Mouse (Mus musculus) heart, embryonic 16.5 days (tissue): Measurements from ENCODE around the gene Rpl34. TPM values are rescaled to one million over a fixed set of nuclear protein-coding genes. Genes with fewer than 3 reads are reported as not detected.

ENCODE experiments used
- ATAC-seq: fragments of 200-750 bp; cut with Nextera tagmentation; replicated peaks from 2 replicates; pipeline ENCODE4 v1.8.0; 2017; ENCODE audit warnings: moderate number of reproducible peaks; ENCODE audit not compliant: insufficient read depth, low FRiP score; ENCODE audit errors: extremely low read depth
- H3K27ac ChIP-seq: fragments of 300-500 bp; sonication (generic); 2 replicates; pipeline ENCODE4 v1.5.1; 2014; ENCODE audit warnings: mild to moderate bottlenecking, low read length, control low read depth, moderate library complexity
- H3K27me3 ChIP-seq: fragments of 300-500 bp; sonication (generic); 2 replicates; pipeline ENCODE4 v1.6.1; 2014; ENCODE audit warnings: low read length, mixed read lengths; ENCODE audit not compliant: control insufficient read depth, insufficient read depth
- H3K36me3 ChIP-seq: fragments of 300-500 bp; sonication (generic); 2 replicates; pipeline ENCODE4 v1.6.1; 2014; ENCODE audit not compliant: control insufficient read depth, insufficient read depth
- H3K4me1 ChIP-seq: fragments of 300-500 bp; sonication (generic); 2 replicates; pipeline ENCODE4 v1.6.1; 2014; ENCODE audit warnings: low read length, mixed read lengths; ENCODE audit not compliant: control insufficient read depth, insufficient read depth
- H3K4me2 ChIP-seq: fragments of 300-500 bp; sonication (generic); 2 replicates; pipeline ENCODE4 v1.6.1; 2014; ENCODE audit warnings: low read depth, mild to moderate bottlenecking, control low read depth, low read length
- H3K4me3 ChIP-seq: fragments of 300-500 bp; sonication (generic); 2 replicates; pipeline ENCODE4 v1.5.1; 2014; ENCODE audit warnings: mild to moderate bottlenecking, control low read depth, low read length
- H3K9ac ChIP-seq: fragments of 300-500 bp; sonication (generic); 2 replicates; pipeline ENCODE4 v1.6.1; 2014; ENCODE audit warnings: low read length, control low read depth
- H3K9me3 ChIP-seq: fragments of 300-500 bp; sonication (generic); replicated peaks from 2 replicates; pipeline ENCODE4 v1.6.1; 2016; ENCODE audit warnings: low read length; ENCODE audit not compliant: control insufficient read depth
- WGBS: fragments of 180-500 bp; shearing (Covaris S2); extraction: QIAGEN DNeasy Blood & Tissue Kit; methylation state at CpG from one replicate; pipeline ENCODE4 v1.1.7; 2014; 5-methylcytosine and 5-hydroxymethylcytosine counted together
- polyA plus RNA-seq: library from polyadenylated mRNA; unstranded; fragments of >200 nt; fragmentation: Nextera tagmentation; extraction: Ambion mirVana; gene quantifications from 2 replicates; pipeline ENCODE4 v1.2.1, GENCODE M21; 2015

Gene Rpl34
- polyA plus RNA-seq, 1 experiment from 2014 or later = 445 TPM

GRCm38 (mm10) chr3:130684276-130685013 lies 45.8 kb downstream of the Rpl34 start:
- Histone ChIP-seq H3K27me3 (0 out of 2 replicates have a peak, but pooled peaks cover 3% of the 10 kb centered on the region), H3K9ac (no peak overlapping the region), H3K4me3 (no peak overlapping the region), H3K4me2 (no peak overlapping the region), H3K27ac (no peak overlapping the region), H3K36me3 (no peaks in the 10 kb centered on the region), H3K9me3 (no peaks in the 10 kb centered on the region), H3K4me1 (no peaks in the 10 kb centered on the region)
- ATAC-seq = no peak
- 84% methylated on average over 9 of the region's 9 CpGs for WGBS

GRCm38 (mm10) chr3:130683836-130684235 lies 46.4 kb downstream of the Rpl34 start:
- 60% methylated on average over 8 of the region's 8 CpGs for WGBS
- Histone ChIP-seq H3K9me3 (no peaks in the 10 kb centered on the region), H3K27ac (no peak overlapping the region), H3K4me2 (no peak overlapping the region), H3K27me3 (0 out of 2 replicates have a peak, but pooled peaks cover 3% of the 10 kb centered on the region), H3K9ac (no peak overlapping the region), H3K4me3 (no peak overlapping the region), H3K4me1 (no peaks in the 10 kb centered on the region), H3K36me3 (no peaks in the 10 kb centered on the region)
- no peak for ATAC-seq

GRCm38 (mm10) chr3:130682183-130682582 lies 48.0 kb downstream of the Rpl34 start:
- Histone ChIP-seq H3K4me2 (no peak overlapping the region), H3K9ac (no peak overlapping the region), H3K4me1 (no peaks in the 10 kb centered on the region), H3K27me3 (0 out of 2 replicates have a peak, but pooled peaks cover 3% of the 10 kb centered on the region), H3K36me3 (no peaks in the 10 kb centered on the region), H3K9me3 (no peaks in the 10 kb centered on the region), H3K4me3 (no peak overlapping the region), H3K27ac (no peak overlapping the region)
- no peak for ATAC-seq
- WGBS = 79% methylated on average over 9 of the region's 9 CpGs

GRCm38 (mm10) chr3:130681226-130681625 lies 49.0 kb downstream of the Rpl34 start:
- Histone ChIP-seq H3K4me2 (no peak overlapping the region), H3K9ac (no peak overlapping the region), H3K9me3 (no peaks in the 10 kb centered on the region), H3K27ac (no peak overlapping the region), H3K27me3 (0 out of 2 replicates have a peak, but pooled peaks cover 3% of the 10 kb centered on the region), H3K36me3 (no peaks in the 10 kb centered on the region), H3K4me1 (no peaks in the 10 kb centered on the region), H3K4me3 (no peak overlapping the region)
- no peak for ATAC-seq
- WGBS = 77% methylated on average over 2 of the region's 2 CpGs

- Histone ChIP-seq H3K4me2 (no peak overlapping the region), H3K36me3 (no peaks in the 10 kb centered on the region), H3K27me3 (0 out of 2 replicates have a peak, but pooled peaks cover 3% of the 10 kb centered on the region), H3K4me1 (no peaks in the 10 kb centered on the region), H3K27ac (no peak overlapping the region), H3K9me3 (no peaks in the 10 kb centered on the region), H3K4me3 (no peak overlapping the region), H3K9ac (no peak overlapping the region)
- ATAC-seq = no peak
- 92% methylated on average over 19 of the region's 19 CpGs for WGBS
Observed at GRCm38 (mm10) chr3:130677671-130678460, 52.3 kb downstream of the Rpl34 start.

Other genes starting within 250 kb of the Rpl34 start
- not detected in 2 replicates for gene Etnppl, start 113.0 kb downstream of the Rpl34 start, polyA plus RNA-seq
- gene Ostc, start 21.0 kb downstream of the Rpl34 start, polyA plus RNA-seq = 214 and 231 TPM in 2 replicates